In the genomic region with DNA sequence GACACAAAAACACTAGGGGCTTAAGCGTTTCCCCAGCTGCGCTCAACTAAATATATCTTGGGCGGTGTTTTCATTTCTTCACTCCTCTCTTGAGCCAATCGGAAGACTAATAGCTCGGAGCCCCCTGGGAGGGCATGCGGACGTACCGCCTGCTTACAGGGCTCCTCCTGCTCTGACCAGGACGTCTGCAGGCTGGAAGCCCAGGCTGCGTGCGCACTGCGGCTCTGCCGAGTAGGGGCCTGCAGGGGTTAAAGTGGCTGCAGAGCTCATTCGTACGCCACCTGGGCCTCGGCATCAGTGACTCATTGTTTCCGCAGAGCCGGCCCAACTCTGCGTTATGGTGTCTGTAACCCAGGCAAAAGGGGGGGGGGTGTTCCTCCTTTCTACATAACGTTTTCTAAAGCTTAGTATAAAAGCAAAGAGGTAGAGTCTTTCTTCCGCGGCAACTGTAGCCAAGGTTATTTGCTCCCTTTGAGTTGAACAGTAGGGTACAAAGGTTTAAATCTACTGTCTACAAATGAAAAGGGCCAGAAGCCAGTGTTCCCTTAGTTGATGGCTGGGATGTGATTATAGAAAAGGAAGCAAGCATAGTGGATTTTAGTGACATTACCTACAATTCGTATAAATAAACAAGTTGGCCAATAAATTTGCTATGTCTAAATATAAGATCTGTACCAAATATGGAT, we compare ENCODE assay signal across 8 mouse cellular contexts. TPM values are rescaled to one million over a fixed set of nuclear protein-coding genes. Genes with fewer than 3 reads are reported as not detected.
DNase-seq lines count a peak whose midpoint lies in the region; ATAC-seq and TF ChIP-seq lines count a peak whose summit lies in the region.

No protein-coding gene starts in this region.

- TF ChIP-seq POLR2A in cortical plate, adult 2 months (IDR thresholded peaks at IDR 0.05; ENCODE audit: extremely low read depth, insufficient read depth, low read length) = peak; percentile 69

- peaks cover 6% of the 10 kb centered on the region for H3K4me1 ChIP-seq in cortical plate, adult 2 months (ENCODE audit: control insufficient read depth, insufficient read depth, low read length)

- ATAC-seq in activated CD4-positive, CD25-positive, alpha-beta regulatory T cell, adult 4 months = peak; percentile 91
- ATAC-seq in megakaryocyte-erythroid progenitor cell, adult 5-6 weeks (replicated peaks; ENCODE audit: low FRiP score, low TSS enrichment, poor library complexity, severe bottlenecking) = peak; percentile 97

- intact Hi-C loops in left cerebral cortex, postnatal 14 days (cut with DNase I) = no loop called here

- H3K4me3 ChIP-seq in cortical plate, adult 2 months (ENCODE audit: insufficient read depth, low read length) = peak overlapping the region; percentile 16

- no peak for TF ChIP-seq CTCF in cortical plate, adult 2 months (IDR thresholded peaks at IDR 0.05; ENCODE audit: extremely low read depth, insufficient read depth, low read length)

- peak overlapping the region; percentile 87 for H3K27ac ChIP-seq in cortical plate, adult 2 months (ENCODE audit: insufficient read depth, low read length)

- DNase-seq in gastrocnemius, adult 8-10 months (ENCODE audit: low spot score in 2 of 2) = peak; percentile 91 to 97
- peak; percentile 96 for DNase-seq in induced T-regulatory cell, adult 2 months (ENCODE audit: low read depth)
- DNase-seq in left cerebral cortex, postnatal 14 days (ENCODE audit: low spot score in 2 of 2) = peak; percentile 83 to 93
- peak; percentile 80 for DNase-seq in right cerebral cortex, postnatal 25 days
- peak; percentile 78 to 93 for DNase-seq in urinary bladder, postnatal 36 days (ENCODE audit: low spot score in 2 of 2)

RNA-seq across cellular contexts. Expression of a gene that starts 53.7 kb away (rescaled TPM):
- 100 to 1,000 TPM; 136 to 151 TPM for polyA plus RNA-seq in activated CD4-positive, CD25-positive, alpha-beta regulatory T cell, adult 4 months (2017; shearing (Covaris generic))
- polyA plus RNA-seq in cortical plate, adult 2 months (2012; rRNA removed) = 31.6 and 33.5 TPM in 2 replicates
- total RNA-seq in gastrocnemius, adult 8-10 months (2022) = 10 to 100 TPM; 41.6 to 49.5 (median 45.0) TPM
- total RNA-seq in left cerebral cortex, postnatal 14 days (2021) = 10 to 100 TPM; 39.0 to 43.9 TPM
- total RNA-seq in megakaryocyte-erythroid progenitor cell, adult 5-6 weeks (2014; fragmentation: Nextera tagmentation) = 48.8 and 57.3 TPM in 2 replicates
- total RNA-seq in megakaryocyte-erythroid progenitor cell, adult 5-6 weeks (2017) = 101 and 150 TPM in 2 replicates

Comparison
In these comparisons a context has a peak if more than half of its experiments do, and no peak if none do; other contexts are left out.
1. Peak in every context shown above with its lines: DNase-seq, ATAC-seq, H3K4me3 ChIP-seq and H3K27ac ChIP-seq.